Mouse (Mus musculus) hindbrain, embryonic 11.5 days (tissue): ENCODE results near the gene Ezh2. TPM values are rescaled to one million over a fixed set of nuclear protein-coding genes. Genes with fewer than 3 reads are reported as not detected.
"Not testable (repeated sequence)": the region's sequence is repeated elsewhere in the genome, so short reads cannot be mapped to it uniquely, and the experiment has no call there.

ENCODE experiments used
- ATAC-seq: fragments of 200-750 bp; cut with Nextera tagmentation; 2 replicates; pipeline ENCODE4 v1.8.0; 2017; ENCODE audit warnings: mild to moderate bottlenecking, moderate TSS enrichment, moderate library complexity; ENCODE audit not compliant: low FRiP score
- DNase-seq: peaks from one replicate; pipeline ENCODE4 v3.0.0-alpha.2; 2015; ENCODE audit warnings: low spot score
- H3K27ac ChIP-seq: fragments of 300-500 bp; sonication (generic); 2 replicates; pipeline ENCODE4 v1.5.1; 2014; ENCODE audit warnings: mild to moderate bottlenecking, low read depth, low read length
- H3K27me3 ChIP-seq: fragments of 300-500 bp; sonication (generic); 2 replicates; pipeline ENCODE4 v1.6.1; 2014; ENCODE audit warnings: mild to moderate bottlenecking, low read length, moderate library complexity, mixed read lengths; ENCODE audit not compliant: control insufficient read depth, insufficient read depth
- H3K36me3 ChIP-seq: fragments of 300-500 bp; sonication (generic); 2 replicates; pipeline ENCODE4 v1.6.1; 2014; ENCODE audit warnings: mild to moderate bottlenecking, low read length, moderate library complexity, mixed read lengths; ENCODE audit not compliant: control insufficient read depth, insufficient read depth
- H3K4me1 ChIP-seq: fragments of 300-500 bp; sonication (generic); replicated peaks from 2 replicates; pipeline ENCODE4 v1.6.1; 2014; ENCODE audit warnings: low read length, mixed read lengths; ENCODE audit not compliant: control insufficient read depth, insufficient read depth
- H3K4me2 ChIP-seq: fragments of 300-500 bp; sonication (generic); replicated peaks from 2 replicates; pipeline ENCODE4 v1.6.1; 2014; ENCODE audit warnings: mild to moderate bottlenecking, low read depth, low read length
- H3K4me3 ChIP-seq: fragments of 300-500 bp; sonication (generic); 2 replicates; pipeline ENCODE4 v1.5.1; 2014; ENCODE audit warnings: low read depth, low read length
- H3K9ac ChIP-seq: fragments of 300-500 bp; sonication (generic); 2 replicates; pipeline ENCODE4 v1.6.1; 2014; ENCODE audit warnings: low read depth, low read length
- H3K9me3 ChIP-seq: fragments of 300-500 bp; sonication (generic); 2 replicates; pipeline ENCODE4 v1.6.1; 2016; ENCODE audit warnings: low read length; ENCODE audit not compliant: control insufficient read depth
- WGBS: fragments of 180-500 bp; shearing (Covaris S2); extraction: QIAGEN DNeasy Blood & Tissue Kit; methylation state at CpG from one replicate; pipeline ENCODE4 v1.1.7; 2014; 5-methylcytosine and 5-hydroxymethylcytosine counted together
- polyA plus RNA-seq: library from polyadenylated mRNA; unstranded; fragments of >200 nt; fragmentation: Nextera tagmentation; extraction: Ambion mirVana; gene quantifications from 2 replicates; pipeline ENCODE4 v1.2.1, GENCODE M21; 2014

Ezh2 gene
- polyA plus RNA-seq = 177 and 195 TPM in 2 replicates

- H3K4me2 ChIP-seq = peak within 1 kb of the TSS; percentile 49
- no peaks in the 10 kb centered on the region for H3K4me1 ChIP-seq
- ATAC-seq (peak; percentile 99), DNase-seq (peak; percentile 97)
- peak within 1 kb of the TSS; percentile 99 for H3K27ac ChIP-seq
- H3K9ac ChIP-seq = peak within 1 kb of the TSS; percentile 99
- under 1% methylated on average over 51 of the region's 69 CpGs for WGBS
- H3K27me3 ChIP-seq = no peaks in the 10 kb centered on the region
- H3K4me3 ChIP-seq = peak within 1 kb of the TSS; percentile 95
- no peaks in the 10 kb centered on the region for H3K36me3 ChIP-seq
- H3K9me3 ChIP-seq = no peaks in the 10 kb centered on the region
Observed at GRCm38 (mm10) chr6:47594926-47595623, at the start of gene Ezh2. Gene Ezh2 (minus strand): TSS chr6:47595341.

GRCm38 (mm10) chr6:47636527-47637076 is 41.5 kb upstream of the Ezh2 start:
- Histone ChIP-seq H3K4me1 (no peaks in the 10 kb centered on the region), H3K9ac (no peak overlapping the region), H3K9me3 (no peaks in the 10 kb centered on the region), H3K27ac (no peak overlapping the region), H3K36me3 (no peaks in the 10 kb centered on the region), H3K27me3 (no peaks in the 10 kb centered on the region), H3K4me2 (no peak overlapping the region), H3K4me3 (no peak overlapping the region)
- 70% methylated on average over 6 of the region's 6 CpGs for WGBS
- no peak for DNase-seq
- ATAC-seq = no peak

- no peak for ATAC-seq
- Histone ChIP-seq H3K4me2 (no peak overlapping the region), H3K9ac (no peak overlapping the region), H3K4me3 (no peak overlapping the region), H3K27ac (no peak overlapping the region), H3K27me3 (no peaks in the 10 kb centered on the region), H3K4me1 (no peaks in the 10 kb centered on the region), H3K9me3 (no peaks in the 10 kb centered on the region), H3K36me3 (no peaks in the 10 kb centered on the region)
- no peak for DNase-seq
- WGBS = 73% methylated on average over 5 of the region's 5 CpGs
Observed at GRCm38 (mm10) chr6:47635995-47636526, 40.9 kb upstream of the Ezh2 start.

- no peaks in the 10 kb centered on the region for H3K9me3 ChIP-seq
- H3K4me2 ChIP-seq = no peak overlapping the region
- no peak overlapping the region for H3K4me3 ChIP-seq
- no peaks in the 10 kb centered on the region for H3K4me1 ChIP-seq
- H3K27me3 ChIP-seq = no peaks in the 10 kb centered on the region
- H3K36me3 ChIP-seq = no peaks in the 10 kb centered on the region
- DNase-seq = peak; percentile 11
- H3K9ac ChIP-seq = no peak overlapping the region
- H3K27ac ChIP-seq = no peak overlapping the region
- WGBS = 72% methylated on average over 7 of the region's 7 CpGs
- ATAC-seq = no peak
Observed at GRCm38 (mm10) chr6:47635207-47635994, 40.3 kb upstream of the Ezh2 start.

GRCm38 (mm10) chr6:47633467-47633866 is 38.3 kb upstream of the Ezh2 start:
- Histone ChIP-seq H3K4me1 (no peaks in the 10 kb centered on the region), H3K27me3 (no peaks in the 10 kb centered on the region), H3K4me2 (no peak overlapping the region), H3K36me3 (no peaks in the 10 kb centered on the region), H3K27ac (no peak overlapping the region), H3K9me3 (no peaks in the 10 kb centered on the region), H3K4me3 (no peak overlapping the region), H3K9ac (no peak overlapping the region)
- no peak for ATAC-seq
- DNase-seq = peak; percentile 5

GRCm38 (mm10) chr6:47630061-47630460 is 34.9 kb upstream of the Ezh2 start:
- H3K27ac ChIP-seq, ATAC-seq, H3K27me3 ChIP-seq, H3K4me1 ChIP-seq, H3K9me3 ChIP-seq, DNase-seq, H3K4me2 ChIP-seq, H3K4me3 ChIP-seq, H3K9ac ChIP-seq, H3K36me3 ChIP-seq: not testable (repeated sequence)
- WGBS = no CpG with 5 or more reads among the region's 1 CpGs

- WGBS = 51% methylated on average over 3 of the region's 3 CpGs
- no peaks in the 10 kb centered on the region for H3K27me3 ChIP-seq
- no peaks in the 10 kb centered on the region for H3K4me1 ChIP-seq
- H3K4me2 ChIP-seq = no peak overlapping the region
- no peak overlapping the region for H3K9ac ChIP-seq
- no peak overlapping the region for H3K27ac ChIP-seq
- H3K36me3 ChIP-seq = no peaks in the 10 kb centered on the region
- H3K4me3 ChIP-seq = no peak overlapping the region
- H3K9me3 ChIP-seq = no peaks in the 10 kb centered on the region
- DNase-seq (no peak), ATAC-seq (no peak)
Observed at GRCm38 (mm10) chr6:47627978-47628377, 32.8 kb upstream of the Ezh2 start.

GRCm38 (mm10) chr6:47626976-47627375 is 31.8 kb upstream of the Ezh2 start:
- ATAC-seq, H3K4me2 ChIP-seq, DNase-seq, H3K4me3 ChIP-seq, H3K9me3 ChIP-seq, H3K27ac ChIP-seq, H3K27me3 ChIP-seq, H3K36me3 ChIP-seq, H3K9ac ChIP-seq, H3K4me1 ChIP-seq: not testable (repeated sequence)
- WGBS = 90% methylated on average over 3 of the region's 3 CpGs
